Mouse (Mus musculus) CD4-positive, CD25-positive, alpha-beta regulatory T cell, adult 4 months (primary cell): ENCODE results near the gene Srsf5. TPM values are rescaled to one million over a fixed set of nuclear protein-coding genes. Genes with fewer than 3 reads are reported as not detected.
"Not testable (repeated sequence)": the region's sequence is repeated elsewhere in the genome, so short reads cannot be mapped to it uniquely, and the experiment has no call there.

Source experiments
- ATAC-seq: one replicate; pipeline ENCODE4 v1.8.0; 2017
- polyA plus RNA-seq, 2 experiments: library from polyadenylated mRNA; unstranded; fragments of 100-300 nt; shearing (Covaris generic); gene quantifications; one replicate each; pipeline ENCODE4 v1.2.1; 2017

The Srsf5 gene
- polyA plus RNA-seq, 2 experiments from 2014 or later: 520 to 757 TPM

GRCm38 (mm10) chr12:80949603-80950002, 4.3 kb downstream of the Srsf5 start:
- not testable (repeated sequence) for ATAC-seq

- no peak for ATAC-seq
Measured at GRCm38 (mm10) chr12:80951640-80952219, 6.4 kb downstream of the Srsf5 start.

- no peak for ATAC-seq
Measured at GRCm38 (mm10) chr12:80952526-80952925, 7.2 kb downstream of the Srsf5 start.

- no peak for ATAC-seq
Measured at GRCm38 (mm10) chr12:80956039-80956438, 10.7 kb downstream of the Srsf5 start.

DNA sequence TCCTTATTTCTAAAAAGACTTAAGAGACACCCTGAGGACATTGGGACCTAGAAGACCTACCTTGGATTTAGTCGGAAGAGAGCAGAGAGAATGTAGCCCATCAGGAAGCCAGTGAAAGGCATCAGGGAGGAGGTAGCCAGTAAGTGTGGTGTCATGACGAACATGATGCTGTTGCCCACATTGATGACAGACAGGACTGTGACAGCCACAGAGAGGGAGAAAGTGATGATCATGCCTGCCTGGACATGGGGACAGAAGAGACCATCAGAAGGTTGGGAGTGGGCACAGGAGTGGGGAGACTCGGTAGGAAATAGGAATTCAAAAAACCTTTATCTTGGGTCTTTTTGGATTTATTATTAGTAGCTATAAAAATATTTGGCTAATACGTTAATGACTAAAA, 12.7 kb downstream of the Srsf5 start:
- ATAC-seq: no peak

GRCm38 (mm10) chr12:80962566-80962965, 17.3 kb downstream of the Srsf5 start:
- ATAC-seq: no peak

DNA sequence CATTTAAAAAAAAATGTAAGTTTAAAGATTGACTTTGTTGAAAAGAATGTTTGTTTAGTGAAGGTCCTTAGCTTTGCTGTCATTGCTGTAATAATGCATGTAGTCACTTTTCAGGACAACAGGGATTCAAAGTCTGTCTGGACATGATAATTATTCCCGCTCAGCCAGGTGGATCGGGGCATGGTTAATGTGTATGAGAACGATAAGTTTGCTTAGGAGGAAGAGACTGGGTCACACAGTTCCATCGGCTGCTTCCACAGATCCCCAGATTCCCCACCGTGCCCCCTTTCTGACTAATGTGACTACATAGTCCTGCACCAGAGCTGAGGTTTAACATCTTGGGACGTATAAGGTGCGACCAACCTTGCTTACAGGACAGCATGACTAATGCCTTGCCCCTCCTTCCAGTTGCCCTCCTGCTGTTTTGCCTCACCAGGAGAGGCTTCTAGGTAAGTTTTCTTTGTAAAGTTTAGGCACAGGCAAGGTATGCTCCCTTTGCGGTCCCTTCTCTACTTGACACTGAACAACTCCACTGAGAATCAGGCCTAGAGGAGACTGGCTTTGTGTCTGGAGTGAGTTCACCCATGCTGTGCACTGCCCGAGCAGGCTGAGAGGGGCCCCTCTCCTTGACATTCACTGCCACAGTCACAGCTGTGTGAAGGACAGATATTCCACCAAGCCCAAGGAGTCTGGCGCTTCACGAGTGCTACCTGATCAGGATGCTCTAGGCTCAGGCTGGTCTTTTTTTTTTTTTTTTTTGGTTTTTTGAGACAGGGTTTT, 20.9 kb downstream of the Srsf5 start:
- ATAC-seq: no peak

- ATAC-seq: no peak
Measured at GRCm38 (mm10) chr12:80967918-80968317, 22.6 kb downstream of the Srsf5 start.

GRCm38 (mm10) chr12:80968605-80969004, 23.3 kb downstream of the Srsf5 start, which contains the start of gene Slc10a1:
Slc10a1 (minus strand) TSS chr12:80968705.
- no peak for ATAC-seq

GRCm38 (mm10) chr12:80970181-80970705, 24.9 kb downstream of the Srsf5 start:
- no peak for ATAC-seq

DNA sequence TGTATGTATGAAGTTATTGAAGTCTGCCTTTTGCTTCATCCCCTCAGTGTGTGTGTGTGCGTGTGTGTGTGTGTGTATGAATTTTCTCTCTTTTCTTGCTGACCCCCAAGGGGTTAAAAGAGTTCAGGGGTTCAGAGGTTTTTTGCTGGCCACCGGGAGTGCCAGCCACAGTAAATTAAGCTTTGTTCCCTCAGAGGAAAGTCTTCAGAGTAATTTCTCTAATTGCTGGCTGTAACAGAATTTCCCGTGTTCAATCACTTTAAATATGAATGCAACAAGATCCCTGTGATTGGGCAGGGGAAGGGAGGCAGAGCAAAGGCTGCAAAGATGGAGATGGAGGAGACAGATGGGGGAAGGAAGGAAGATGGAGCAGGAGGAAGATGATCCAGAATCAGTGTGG, 26.5 kb downstream of the Srsf5 start:
- ATAC-seq: no peak

- no peak for ATAC-seq
Measured at GRCm38 (mm10) chr12:80975939-80976671, 30.8 kb downstream of the Srsf5 start.

DNA sequence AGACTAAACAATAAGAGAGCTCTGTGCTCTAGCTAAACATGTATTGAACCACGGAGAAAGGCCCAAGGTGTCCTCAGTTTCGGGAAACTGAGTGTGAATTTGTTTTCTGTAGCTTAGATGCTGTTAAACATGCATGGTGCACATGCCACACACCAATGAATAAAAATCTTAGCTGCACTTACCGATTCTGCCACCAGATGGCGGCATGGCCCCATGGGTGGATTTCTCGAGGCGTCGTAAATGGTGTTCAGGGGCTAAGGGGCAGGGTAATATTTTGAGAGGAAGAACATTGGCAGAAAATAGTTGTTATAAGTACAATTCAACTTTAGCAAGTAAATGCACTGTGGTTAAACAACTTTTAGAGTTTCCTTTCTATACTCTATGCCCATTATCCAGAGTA, 37.0 kb downstream of the Srsf5 start:
- no peak for ATAC-seq

DNA sequence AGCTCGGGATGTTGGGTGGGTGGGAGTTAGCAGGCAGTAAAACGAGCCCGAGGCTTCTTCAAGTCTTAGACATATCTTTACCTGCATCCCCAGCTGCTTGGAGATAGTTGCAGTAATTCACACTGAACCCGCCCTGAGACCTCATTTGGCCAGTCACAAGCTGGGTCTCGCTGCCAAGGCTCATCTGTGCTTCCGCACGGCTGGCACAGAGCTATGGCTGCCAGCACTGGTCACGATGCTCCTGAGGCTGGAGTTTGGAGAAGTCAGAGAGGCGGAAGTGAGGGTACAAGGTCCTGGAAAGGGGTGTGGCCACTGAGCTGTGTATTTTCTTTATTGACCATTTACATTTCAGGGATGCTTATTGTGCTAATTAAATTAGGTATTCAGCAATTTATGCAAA, 38.4 kb downstream of the Srsf5 start:
- no peak for ATAC-seq

DNA sequence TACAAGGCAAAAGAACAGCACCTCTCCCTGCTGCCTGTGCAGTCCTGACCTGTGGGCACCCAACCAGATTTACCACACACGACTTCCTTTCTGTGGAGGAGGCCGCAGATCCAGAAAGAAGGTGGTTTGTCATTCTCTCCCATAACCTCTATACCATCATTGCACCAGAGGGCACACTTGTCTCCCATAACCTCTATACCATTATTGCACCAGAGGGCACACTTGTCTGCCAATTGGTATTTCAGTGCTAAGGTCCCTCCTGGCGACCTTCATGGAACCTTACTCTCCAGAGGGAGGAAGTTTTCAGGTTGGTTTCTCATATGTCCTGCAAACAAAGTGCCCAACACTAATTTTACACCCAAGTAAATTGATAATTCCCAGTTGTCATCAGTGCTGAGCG, 41.3 kb downstream of the Srsf5 start:
- no peak for ATAC-seq

DNA sequence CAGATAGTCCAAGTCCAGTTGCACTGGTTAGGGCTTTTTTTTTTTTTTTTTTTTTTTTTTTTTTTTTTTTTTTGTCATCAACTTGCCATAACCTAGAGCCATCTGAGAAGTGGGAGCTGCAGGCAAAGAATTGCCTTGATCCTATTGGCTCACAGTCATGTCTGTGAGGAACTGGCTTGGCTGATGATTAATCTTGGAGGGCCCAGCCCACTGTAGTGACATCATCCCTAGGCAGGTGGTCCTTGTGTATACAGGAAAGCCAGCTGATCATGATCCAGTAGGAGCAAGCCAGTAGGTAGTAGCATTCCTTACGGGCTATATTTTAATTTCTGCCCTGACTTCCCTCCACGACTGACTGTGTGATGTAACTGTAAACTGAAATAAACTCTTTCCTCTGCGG, 43.0 kb downstream of the Srsf5 start:
- no peak for ATAC-seq

DNA sequence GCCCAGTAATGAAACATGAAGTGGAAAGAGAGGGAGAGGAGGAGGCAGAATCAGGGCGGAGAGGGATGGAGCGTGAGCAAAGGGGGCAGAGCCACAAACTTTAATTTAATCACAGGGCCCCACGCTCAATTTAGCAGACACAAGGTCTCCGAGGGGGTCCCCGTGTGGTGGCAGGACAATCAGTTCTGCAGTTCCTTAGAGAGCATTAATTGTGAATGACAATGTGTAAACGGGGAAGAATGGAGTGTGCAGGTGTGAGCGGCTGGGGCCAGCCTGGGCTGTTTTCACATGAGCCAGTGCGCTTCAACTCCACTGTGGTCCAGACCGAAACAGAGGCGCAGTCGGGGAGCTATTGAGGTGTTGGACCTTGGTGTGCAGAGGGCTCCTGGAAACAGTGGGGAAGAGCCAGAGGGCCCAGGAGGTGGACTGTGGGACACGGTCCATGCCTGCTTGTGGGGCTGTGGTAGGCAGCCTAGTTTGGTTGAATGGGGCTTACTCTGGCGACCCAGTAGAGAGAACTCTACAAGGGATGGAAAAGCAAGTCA, 45.7 kb downstream of the Srsf5 start:
- no peak for ATAC-seq

- no peak for ATAC-seq
Measured at GRCm38 (mm10) chr12:80991806-80992205, 46.5 kb downstream of the Srsf5 start.

- ATAC-seq: no peak
Measured at GRCm38 (mm10) chr12:80992540-80993122, 47.3 kb downstream of the Srsf5 start.

GRCm38 (mm10) chr12:80993773-80994172, 48.5 kb downstream of the Srsf5 start:
- no peak for ATAC-seq

DNA sequence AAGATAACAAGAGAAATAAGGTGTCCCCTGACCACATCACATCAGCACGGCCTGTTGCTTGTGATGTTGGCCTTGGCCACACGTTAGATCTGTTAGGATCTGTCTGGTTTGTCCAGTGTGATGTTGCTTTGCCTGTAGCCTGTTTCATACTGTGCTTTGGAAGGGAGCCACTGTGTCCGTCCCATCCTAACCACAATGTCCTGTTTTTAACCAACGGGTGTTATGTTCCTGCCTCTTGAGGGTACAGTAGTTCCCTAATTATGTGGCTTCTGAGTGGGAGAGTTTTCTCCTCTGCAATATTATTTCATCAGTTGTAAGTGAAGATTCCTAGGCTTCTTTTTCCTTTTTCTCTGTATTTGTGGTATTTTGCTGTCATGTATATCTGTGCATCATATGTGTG, 50.0 kb downstream of the Srsf5 start:
- no peak for ATAC-seq

GRCm38 (mm10) chr12:80997652-80998051, 52.3 kb downstream of the Srsf5 start:
- ATAC-seq: no peak
